Mouse (Mus musculus) monocyte, adult 5-6 weeks (primary cell): ENCODE measurements around the gene Cap2. TPM values are rescaled to one million over a fixed set of nuclear protein-coding genes. Genes with fewer than 3 reads are reported as not detected.
A peak's percentile ranks its signal among the peaks of the same experiment; 100 is the strongest.

Experiments used
- ATAC-seq: fragments of 153-309, 156-312 bp; replicated peaks from 2 replicates; pipeline ENCODE4 v1.8.0; 2017; ENCODE audit warnings: mild to moderate bottlenecking; ENCODE audit not compliant: low TSS enrichment, insufficient number of reproducible peaks, severe bottlenecking, poor library complexity, low FRiP score
- total RNA-seq: library from RNA; stranded (forward); fragments of 200-1000, 200-491, 200-594 nt; gene quantifications from 3 replicates; pipeline ENCODE4 v1.2.3, GENCODE M21; 2017

The Cap2 gene
- total RNA-seq, 1 experiment from 2014 or later = not detected

DNA sequence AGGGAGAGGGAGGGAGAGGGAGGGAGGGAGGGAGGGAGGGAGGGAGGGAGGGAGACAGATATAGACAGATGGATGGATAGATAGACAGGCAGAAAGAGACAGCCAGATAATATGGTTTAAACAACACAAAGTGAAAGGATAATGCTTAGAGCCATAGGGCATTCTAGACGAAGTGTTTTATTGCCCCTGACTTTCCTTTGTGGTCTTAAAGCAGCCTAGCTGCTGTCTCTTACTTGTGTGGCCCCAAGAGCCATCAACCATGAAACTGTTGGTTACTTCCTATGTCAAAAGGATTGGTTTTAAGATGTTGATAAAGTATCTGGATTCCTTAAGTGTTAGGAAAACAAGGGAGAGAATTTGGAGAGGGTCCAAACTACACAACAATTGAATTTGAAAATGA lies 45.6 kb downstream of the Cap2 start:
- ATAC-seq = no peak

DNA sequence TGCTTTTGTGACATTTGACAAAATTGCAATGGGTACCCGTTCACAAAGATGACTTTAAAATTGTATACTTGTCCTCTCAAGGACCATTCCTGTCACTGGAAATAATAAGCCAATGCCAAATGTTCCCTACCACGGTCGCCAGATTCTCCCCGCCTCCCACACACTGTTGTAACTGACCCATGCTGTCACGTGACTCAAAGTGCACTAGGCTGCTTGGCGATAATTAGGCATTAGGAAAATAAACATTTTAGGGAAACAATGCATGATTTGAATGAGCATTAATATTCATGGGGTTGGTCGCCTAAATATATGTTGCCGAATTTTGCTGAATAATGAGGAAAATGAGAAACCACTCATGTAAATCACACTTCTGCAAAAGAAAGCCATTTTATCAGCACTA lies 46.5 kb downstream of the Cap2 start:
- no peak for ATAC-seq

DNA sequence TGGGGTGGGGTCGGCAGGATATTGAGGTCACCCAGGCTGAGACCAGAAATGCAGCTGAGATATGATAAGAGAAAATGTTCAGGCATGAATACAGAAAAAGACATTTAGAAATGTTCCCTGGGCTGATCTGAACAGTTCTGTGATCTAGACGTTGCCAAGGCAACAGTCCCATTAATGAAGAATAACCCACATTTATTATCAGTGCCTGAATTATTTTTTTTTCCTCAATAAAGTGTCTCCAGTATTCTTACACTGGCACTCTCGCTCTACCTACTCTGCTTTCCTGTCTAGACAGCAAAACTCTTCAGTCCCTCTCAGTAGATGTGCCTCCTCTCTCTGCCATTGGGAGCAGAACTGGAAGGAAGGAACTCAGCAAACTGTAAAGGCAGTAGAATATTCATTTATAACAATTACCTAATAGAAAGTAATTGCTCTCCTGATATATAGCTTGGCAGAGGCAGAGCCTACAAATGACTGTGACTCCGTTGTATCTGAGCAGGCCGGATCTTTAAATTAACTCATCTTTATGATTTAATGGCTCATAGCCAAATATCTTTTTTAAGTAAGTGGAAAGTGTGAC lies 47.0 kb downstream of the Cap2 start:
- no peak for ATAC-seq

DNA sequence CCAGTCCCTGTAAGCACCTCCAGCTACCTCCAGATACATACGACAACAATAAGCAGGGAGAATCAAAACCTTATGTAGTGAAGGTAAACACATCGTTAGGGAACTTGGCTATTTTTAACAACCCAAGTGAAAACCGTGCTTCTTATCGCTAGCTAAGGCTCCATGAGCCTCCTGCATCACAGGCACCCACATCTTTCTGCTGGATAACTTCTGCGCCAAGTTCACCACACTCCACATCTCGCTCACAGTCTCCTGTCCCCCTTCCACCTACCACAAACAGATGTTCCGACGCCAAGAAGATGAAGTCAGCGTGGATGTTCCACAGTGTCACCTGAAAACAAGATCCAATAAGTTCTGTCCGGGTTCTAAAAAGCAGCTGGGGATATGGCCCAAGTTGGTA lies 49.0 kb downstream of the Cap2 start:
- no peak for ATAC-seq

- ATAC-seq = no peak
These were observed 53.1 kb downstream of the Cap2 start for GRCm38 (mm10) chr13:46554736-46555135.

GRCm38 (mm10) chr13:46565913-46566312 lies 64.3 kb downstream of the Cap2 start:
- no peak for ATAC-seq

DNA sequence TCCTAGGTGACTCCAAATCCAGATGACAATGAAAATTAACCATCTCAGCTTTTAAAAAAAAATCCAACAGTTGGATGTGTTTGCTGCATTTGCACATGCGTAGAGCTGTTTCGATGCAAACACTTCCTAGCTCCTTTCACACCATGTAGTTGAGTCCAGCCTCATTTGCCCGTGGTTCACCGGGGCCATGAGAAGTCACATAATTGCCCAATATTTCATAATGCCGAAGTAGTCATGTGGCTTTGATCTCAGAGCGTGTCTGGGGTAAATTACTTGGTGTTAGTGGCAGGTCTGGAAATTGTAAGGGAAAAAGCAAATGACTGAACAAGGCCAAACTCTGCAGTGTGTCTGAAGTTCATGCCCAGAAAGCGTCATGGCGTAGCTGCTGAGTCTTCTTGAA lies 67.8 kb downstream of the Cap2 start:
- ATAC-seq = no peak

DNA sequence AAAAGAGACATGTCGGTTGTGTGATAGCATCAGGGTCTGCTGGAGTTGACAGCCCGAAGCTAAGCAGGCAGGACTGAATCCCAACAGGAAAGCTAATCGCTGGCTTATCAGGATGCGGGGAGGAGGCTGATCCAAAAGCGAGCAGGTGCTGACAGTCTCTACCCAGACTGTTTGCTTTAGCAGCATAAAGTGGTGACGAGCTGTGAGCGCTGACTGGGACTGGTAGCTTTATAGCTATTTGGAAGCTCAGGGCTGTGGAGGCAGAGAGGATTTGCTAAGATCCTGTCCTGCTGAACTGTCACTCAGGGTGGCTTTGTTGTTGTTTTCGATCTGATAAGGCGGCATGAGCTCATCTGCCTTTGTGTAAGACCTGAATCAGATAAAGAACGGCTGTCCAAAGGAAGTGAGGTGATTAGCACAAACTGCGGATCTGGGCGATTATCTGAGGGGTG lies 69.5 kb downstream of the Cap2 start:
- peak; percentile 22; the same call in 1 of the 2 replicates for ATAC-seq

DNA sequence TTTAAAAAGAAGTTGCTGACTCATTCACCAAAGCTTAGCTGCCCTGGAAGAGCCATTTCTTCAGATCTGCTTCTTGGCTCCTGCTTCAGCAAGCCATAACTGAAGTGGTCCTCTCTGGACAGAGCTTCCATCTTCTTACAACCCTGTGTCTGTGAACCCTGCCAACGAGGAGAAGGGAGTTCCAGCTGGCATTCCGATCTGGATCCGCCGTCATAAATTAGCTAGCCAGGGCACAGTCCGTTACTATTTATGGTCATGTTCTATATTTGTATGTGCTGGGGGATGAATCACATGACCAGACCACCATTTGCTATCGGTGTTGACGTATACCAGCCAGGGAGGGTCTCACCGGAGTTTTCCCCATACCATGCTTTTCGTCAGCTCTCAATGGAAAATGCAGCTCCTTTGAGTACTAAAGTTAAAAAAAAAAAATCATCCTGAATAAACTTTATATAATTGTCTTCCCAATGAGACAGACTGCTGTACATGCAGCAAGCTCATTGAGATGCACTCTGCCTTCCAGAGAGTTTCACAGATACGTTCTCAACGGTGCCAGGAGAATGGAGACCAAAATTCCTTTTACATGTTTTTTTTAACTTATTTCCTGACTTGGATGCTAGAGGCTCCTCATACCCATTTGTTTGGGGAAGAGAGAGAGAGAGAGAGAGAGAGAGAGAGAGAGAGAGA lies 70.5 kb downstream of the Cap2 start:
- no peak for ATAC-seq

GRCm38 (mm10) chr13:46572648-46573163 lies 71.1 kb downstream of the Cap2 start:
- ATAC-seq = no peak

GRCm38 (mm10) chr13:46574201-46574600 lies 72.6 kb downstream of the Cap2 start:
- ATAC-seq = no peak

GRCm38 (mm10) chr13:46574707-46575106 lies 73.1 kb downstream of the Cap2 start:
- ATAC-seq = no peak

DNA sequence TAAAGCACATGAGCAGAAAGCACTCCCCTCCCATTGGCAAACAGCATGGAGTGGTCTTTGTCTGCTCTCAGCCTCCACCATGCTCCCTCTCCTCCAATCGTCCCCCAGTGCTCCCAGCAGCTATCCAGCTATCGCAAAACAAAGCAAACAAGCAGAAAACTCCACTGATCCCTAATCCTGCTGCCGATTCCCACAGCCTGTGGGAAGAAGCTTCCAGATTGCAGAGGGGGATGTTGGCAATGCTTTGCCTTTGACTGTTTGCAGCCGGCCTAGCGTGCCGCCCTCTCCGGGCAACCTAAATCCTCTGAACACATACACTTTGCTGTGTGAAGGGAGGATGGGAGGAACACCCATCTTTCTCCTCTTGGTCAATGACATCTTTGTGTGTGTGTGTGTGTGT lies 83.2 kb downstream of the Cap2 start:
- ATAC-seq = no peak

GRCm38 (mm10) chr13:46587717-46588289 lies 86.2 kb downstream of the Cap2 start:
- ATAC-seq = no peak

DNA sequence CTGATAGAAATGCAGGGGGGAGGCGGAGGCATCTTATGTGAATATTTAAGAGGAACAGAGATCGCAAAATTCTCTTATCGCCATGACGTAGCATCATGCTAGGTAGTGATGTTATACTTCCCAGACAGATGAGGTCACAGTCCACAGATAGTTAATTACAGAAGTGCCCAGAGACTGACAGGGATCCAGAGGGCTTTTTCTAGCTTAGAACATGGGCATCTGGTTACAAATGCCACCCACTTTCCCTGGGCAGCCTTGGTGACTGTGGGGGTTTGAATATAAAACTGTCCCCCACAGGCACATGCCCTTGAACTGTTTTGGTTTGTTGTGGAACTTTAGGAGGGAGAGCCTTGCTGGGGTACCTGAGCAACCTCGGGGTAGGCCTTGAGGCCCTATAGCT lies 87.0 kb downstream of the Cap2 start:
- ATAC-seq = no peak

DNA sequence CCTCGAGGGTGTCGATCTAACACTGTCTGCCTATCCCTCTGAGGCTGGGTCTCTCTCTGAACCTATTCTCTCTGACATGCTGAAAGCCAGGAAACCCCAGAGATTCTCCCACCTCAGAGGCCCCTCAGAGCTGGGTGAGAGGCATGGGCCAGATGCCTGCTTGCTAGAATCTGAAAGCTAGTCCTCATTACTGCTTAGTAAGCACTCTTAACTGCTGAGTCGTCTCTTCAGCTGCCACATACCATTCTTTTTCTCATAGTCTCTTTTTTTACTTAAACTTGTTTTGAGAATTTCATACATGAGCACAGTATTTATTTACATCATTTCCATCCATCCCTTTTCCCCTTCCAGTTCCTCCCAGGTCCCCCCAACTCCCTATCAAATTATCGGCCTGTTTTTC lies 89.2 kb downstream of the Cap2 start:
- ATAC-seq = no peak

GRCm38 (mm10) chr13:46600694-46601093 lies 99.0 kb downstream of the Cap2 start:
- ATAC-seq = no peak

DNA sequence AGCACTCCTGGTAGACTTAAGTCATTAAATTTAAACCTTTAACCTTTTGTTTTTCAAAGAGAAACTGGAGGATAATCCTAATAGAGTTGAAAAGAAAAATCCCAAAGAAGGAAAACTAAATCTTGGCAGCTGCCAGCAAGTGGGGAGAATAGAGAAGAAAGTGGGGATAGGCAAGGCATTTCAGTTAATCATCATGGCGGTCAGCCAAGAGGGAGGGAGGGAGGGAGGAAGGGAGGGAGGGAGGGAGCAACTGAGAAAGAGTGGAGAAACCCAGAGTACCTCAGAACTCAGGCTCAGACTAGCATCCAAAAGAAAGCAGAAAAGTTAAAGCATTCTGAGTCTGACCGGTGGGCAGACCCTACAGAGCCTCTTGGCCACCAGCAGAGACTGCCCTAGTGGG lies 99.7 kb downstream of the Cap2 start:
- no peak for ATAC-seq

GRCm38 (mm10) chr13:46602674-46603073 lies 101.0 kb downstream of the Cap2 start:
- ATAC-seq = no peak

DNA sequence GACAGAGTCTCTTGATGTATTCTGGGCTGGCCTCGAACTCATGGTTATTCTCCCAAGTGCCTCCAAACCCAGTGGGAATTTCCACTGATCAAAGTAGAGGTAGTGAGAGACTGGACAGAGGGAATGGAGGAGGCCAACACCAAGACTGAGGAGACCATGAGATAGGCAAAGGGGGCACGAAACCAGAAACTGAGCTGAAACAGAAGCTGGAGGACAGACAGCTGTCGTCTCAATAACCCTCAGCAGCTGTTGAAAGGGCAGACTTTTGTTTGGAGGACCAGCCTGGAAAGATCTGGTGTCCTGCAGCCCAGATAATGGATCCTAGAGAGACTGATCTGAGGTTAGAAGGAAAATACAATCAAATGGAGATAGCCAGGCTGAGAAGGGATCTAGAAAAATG lies 109.4 kb downstream of the Cap2 start:
- no peak for ATAC-seq
